Mouse (Mus musculus): ENCODE data around the gene Mettl2. TPM values are rescaled to one million over a fixed set of nuclear protein-coding genes. Genes with fewer than 3 reads are reported as not detected.

The Mettl2 gene
- polyA plus RNA-seq, 1 experiment from 2014 or later = 32.9 TPM

DNA sequence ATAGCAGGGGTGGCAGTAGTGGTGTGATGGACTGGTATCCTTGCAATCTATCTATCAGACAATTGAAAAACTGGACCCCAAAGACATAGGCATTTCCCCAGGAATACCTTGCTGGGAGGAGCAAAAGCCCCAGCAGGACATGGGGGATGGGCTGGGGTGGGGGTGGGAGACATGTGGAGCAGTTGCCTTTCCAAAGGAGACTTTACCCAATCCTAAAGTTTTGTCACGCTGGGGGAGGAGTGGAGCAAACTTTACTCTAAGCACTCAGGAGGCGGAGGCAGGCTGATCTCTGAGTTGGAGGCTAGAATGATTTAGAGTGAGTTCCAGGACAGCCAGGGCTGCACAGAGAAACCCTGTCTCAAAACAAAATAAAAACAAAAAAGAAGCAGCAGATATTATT is 35.2 kb downstream of the Mettl2 start:
- Histone ChIP-seq H3K9me3 (ENCODE audit: control insufficient read depth, low read length) (peaks cover 18% of the 10 kb centered on the region), H3K27me3 (ENCODE audit: control insufficient read depth, insufficient read depth, low read depth, low read length) (no peaks in the 10 kb centered on the region), H3K4me3 (ENCODE audit: low read length) (no peak overlapping the region), H3K27ac (ENCODE audit: low read length) (no peak overlapping the region), H3K9ac (ENCODE audit: low read length) (no peak overlapping the region), H3K36me3 (ENCODE audit: control insufficient read depth, insufficient read depth, low read length) (no peaks in the 10 kb centered on the region), H3K4me2 (ENCODE audit: low read depth, low read length) (no peak overlapping the region), H3K4me1 (replicated peaks; ENCODE audit: control insufficient read depth, insufficient read depth, low read length) (no peaks in the 10 kb centered on the region)
- WGBS = 83% methylated on average over 2 of the region's 2 CpGs
- ATAC-seq (ENCODE audit: low read depth) = no peak

DNA sequence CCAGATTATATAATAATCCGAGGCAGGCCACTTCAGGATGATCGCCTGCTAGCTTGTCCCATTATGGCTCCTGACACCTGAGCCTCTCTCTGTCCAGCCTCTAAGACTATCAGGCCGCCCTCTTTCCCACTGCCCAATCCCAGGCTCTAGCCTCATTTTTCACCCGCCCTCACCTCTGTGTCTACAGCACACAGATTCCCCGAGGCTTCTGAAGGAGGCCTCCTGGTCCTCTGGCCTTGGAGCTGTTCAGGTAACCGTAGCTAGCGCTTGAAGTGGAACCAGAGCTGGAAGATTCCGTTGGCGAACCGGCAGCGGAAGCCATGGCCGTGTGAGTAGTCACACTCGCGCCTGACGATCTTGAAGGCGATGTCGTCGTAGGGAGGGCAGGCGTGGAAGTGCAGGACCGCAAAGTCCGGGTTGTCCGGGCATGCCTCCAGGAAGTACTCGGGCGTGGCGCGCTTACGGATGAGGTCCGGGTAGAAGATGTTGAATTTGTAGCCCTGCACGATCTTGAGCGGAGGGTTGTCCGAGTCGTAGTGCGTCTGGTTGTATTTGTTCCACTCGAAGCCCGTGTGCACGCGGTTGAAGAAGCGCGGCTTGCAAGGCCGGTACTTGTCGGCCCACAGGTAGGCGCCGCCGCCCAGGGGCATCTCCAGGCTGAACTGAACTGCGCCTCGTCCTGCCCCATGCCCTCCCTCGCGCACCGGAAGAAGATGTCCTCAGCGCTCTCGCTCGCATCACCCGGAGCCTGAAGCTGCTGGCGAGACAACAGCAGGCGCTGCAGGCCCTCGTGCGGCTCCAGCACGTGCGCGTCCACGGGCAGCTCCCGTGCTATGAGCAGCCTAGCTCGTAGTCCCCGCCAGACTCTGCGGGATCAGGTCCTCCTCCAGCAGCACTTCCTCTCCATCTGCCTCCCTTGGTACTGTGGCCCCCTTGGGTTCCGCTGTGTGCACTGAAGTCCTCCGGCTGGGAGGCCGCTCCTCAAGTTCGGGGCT is 38.6 kb downstream of the Mettl2 start:
- ATAC-seq (ENCODE audit: low read depth) = no peak
- 78% methylated on average over 69 of the region's 69 CpGs for WGBS
- Histone ChIP-seq H3K9ac (ENCODE audit: low read length) (no peak overlapping the region), H3K27me3 (ENCODE audit: control insufficient read depth, insufficient read depth, low read depth, low read length) (no peaks in the 10 kb centered on the region), H3K4me2 (ENCODE audit: low read depth, low read length) (no peak overlapping the region), H3K4me1 (replicated peaks; ENCODE audit: control insufficient read depth, insufficient read depth, low read length) (no peaks in the 10 kb centered on the region), H3K36me3 (ENCODE audit: control insufficient read depth, insufficient read depth, low read length) (no peaks in the 10 kb centered on the region), H3K4me3 (ENCODE audit: low read length) (no peak overlapping the region), H3K9me3 (ENCODE audit: control insufficient read depth, low read length) (peaks cover 18% of the 10 kb centered on the region), H3K27ac (ENCODE audit: low read length) (no peak overlapping the region)

GRCm38 (mm10) chr11:105166780-105167179 is 40.6 kb downstream of the Mettl2 start:
- 88% methylated on average over 10 of the region's 10 CpGs for WGBS
- Histone ChIP-seq H3K36me3 (ENCODE audit: control insufficient read depth, insufficient read depth, low read length) (no peaks in the 10 kb centered on the region), H3K9me3 (ENCODE audit: control insufficient read depth, low read length) (peaks cover 18% of the 10 kb centered on the region), H3K27ac (ENCODE audit: low read length) (no peak overlapping the region), H3K27me3 (ENCODE audit: control insufficient read depth, insufficient read depth, low read depth, low read length) (no peaks in the 10 kb centered on the region), H3K9ac (ENCODE audit: low read length) (no peak overlapping the region), H3K4me1 (replicated peaks; ENCODE audit: control insufficient read depth, insufficient read depth, low read length) (no peaks in the 10 kb centered on the region), H3K4me3 (ENCODE audit: low read length) (no peak overlapping the region), H3K4me2 (ENCODE audit: low read depth, low read length) (no peak overlapping the region)
- ATAC-seq (ENCODE audit: low read depth) = no peak

- H3K4me3 ChIP-seq (ENCODE audit: low read length) = peak within 1 kb of the TSS; percentile 79
- H3K4me1 ChIP-seq (replicated peaks; ENCODE audit: control insufficient read depth, insufficient read depth, low read length) = peaks cover 15% of the 10 kb centered on the region
- H3K9ac ChIP-seq (ENCODE audit: low read length) = no peak within 1 kb of the TSS
- H3K9me3 ChIP-seq (ENCODE audit: control insufficient read depth, low read length) = no peaks in the 10 kb centered on the region
- H3K4me2 ChIP-seq (ENCODE audit: low read depth, low read length) = peak within 1 kb of the TSS; percentile 90
- no peak for ATAC-seq (ENCODE audit: low read depth)
- peaks cover 8% of the 10 kb centered on the region for H3K36me3 ChIP-seq (ENCODE audit: control insufficient read depth, insufficient read depth, low read length)
- H3K27me3 ChIP-seq (ENCODE audit: control insufficient read depth, insufficient read depth, low read depth, low read length) = no peaks in the 10 kb centered on the region
- peak within 1 kb of the TSS; percentile 97 for H3K27ac ChIP-seq (ENCODE audit: low read length)
- 46% methylated on average over 2 of the region's 2 CpGs for WGBS
These were observed 52.3 kb downstream of the Mettl2 start, which contains the start of gene Tlk2 for GRCm38 (mm10) chr11:105178516-105178915. TSS of gene Tlk2 (plus strand) at chr11:105178807.

- Histone ChIP-seq H3K4me3 (ENCODE audit: low read length) (peak overlapping the region; percentile 79), H3K9me3 (ENCODE audit: control insufficient read depth, low read length) (no peaks in the 10 kb centered on the region), H3K36me3 (ENCODE audit: control insufficient read depth, insufficient read depth, low read length) (peaks cover 12% of the 10 kb centered on the region), H3K4me2 (ENCODE audit: low read depth, low read length) (peak overlapping the region; percentile 90), H3K9ac (ENCODE audit: low read length) (peak overlapping the region; percentile 94), H3K27ac (ENCODE audit: low read length) (peak overlapping the region; percentile 97), H3K27me3 (ENCODE audit: control insufficient read depth, insufficient read depth, low read depth, low read length) (no peaks in the 10 kb centered on the region), H3K4me1 (replicated peaks; ENCODE audit: control insufficient read depth, insufficient read depth, low read length) (peaks cover 15% of the 10 kb centered on the region)
- 56% methylated on average over 4 of the region's 4 CpGs for WGBS
- ATAC-seq (ENCODE audit: low read depth) = no peak
These were observed 53.3 kb downstream of the Mettl2 start for GRCm38 (mm10) chr11:105179523-105179922.

- peaks cover 16% of the 10 kb centered on the region for H3K36me3 ChIP-seq (ENCODE audit: control insufficient read depth, insufficient read depth, low read length)
- peak; percentile 17 for ATAC-seq (ENCODE audit: low read depth)
- peak overlapping the region; percentile 97 for H3K27ac ChIP-seq (ENCODE audit: low read length)
- peak overlapping the region; percentile 94 for H3K9ac ChIP-seq (ENCODE audit: low read length)
- peak overlapping the region; percentile 79 for H3K4me3 ChIP-seq (ENCODE audit: low read length)
- H3K9me3 ChIP-seq (ENCODE audit: control insufficient read depth, low read length) = no peaks in the 10 kb centered on the region
- H3K27me3 ChIP-seq (ENCODE audit: control insufficient read depth, insufficient read depth, low read depth, low read length) = no peaks in the 10 kb centered on the region
- H3K4me1 ChIP-seq (replicated peaks; ENCODE audit: control insufficient read depth, insufficient read depth, low read length) = peaks cover 15% of the 10 kb centered on the region
- peak overlapping the region; percentile 90 for H3K4me2 ChIP-seq (ENCODE audit: low read depth, low read length)
- under 1% methylated on average over 33 of the region's 35 CpGs for WGBS
These were observed 54.4 kb downstream of the Mettl2 start for GRCm38 (mm10) chr11:105180471-105181091.

DNA sequence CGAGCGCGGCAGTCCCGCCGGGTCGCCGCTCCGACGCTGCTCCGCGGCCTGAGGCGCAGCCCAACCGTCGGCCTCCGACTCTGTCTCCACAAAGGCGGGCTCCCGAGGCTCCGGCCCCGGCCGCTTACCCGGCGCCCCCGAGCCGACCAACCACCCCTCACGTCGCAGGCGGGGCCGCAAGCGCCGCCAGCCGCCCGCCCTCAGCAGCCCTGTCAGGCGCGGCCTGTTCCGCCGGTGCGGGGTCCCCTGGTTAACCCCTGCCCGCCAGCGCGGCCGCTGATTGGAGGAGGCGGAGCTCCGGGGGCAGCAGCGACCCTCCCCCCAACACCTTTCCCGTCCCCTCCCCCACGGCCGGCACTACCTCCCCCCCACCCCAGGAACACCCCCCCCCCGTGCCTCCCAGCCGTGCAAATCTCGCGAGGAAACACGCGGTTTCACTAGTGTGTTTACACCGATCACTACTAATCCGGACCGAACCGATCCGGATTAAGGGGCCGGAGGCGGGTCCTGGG is 55.0 kb downstream of the Mettl2 start:
- 0% methylated on average over 46 of the region's 60 CpGs for WGBS
- ATAC-seq (ENCODE audit: low read depth) = peak; percentile 98
- H3K36me3 ChIP-seq (ENCODE audit: control insufficient read depth, insufficient read depth, low read length) = peaks cover 16% of the 10 kb centered on the region

GRCm38 (mm10) chr11:105181689-105182460 is 55.6 kb downstream of the Mettl2 start:
- Histone ChIP-seq H3K4me2 (ENCODE audit: low read depth, low read length) (peak overlapping the region; percentile 52), H3K27me3 (ENCODE audit: control insufficient read depth, insufficient read depth, low read depth, low read length) (no peaks in the 10 kb centered on the region), H3K4me3 (ENCODE audit: low read length) (peak overlapping the region; percentile 79), H3K4me1 (replicated peaks; ENCODE audit: control insufficient read depth, insufficient read depth, low read length) (peaks cover 15% of the 10 kb centered on the region), H3K9me3 (ENCODE audit: control insufficient read depth, low read length) (no peaks in the 10 kb centered on the region), H3K27ac (ENCODE audit: low read length) (peak overlapping the region; percentile 91), H3K36me3 (ENCODE audit: control insufficient read depth, insufficient read depth, low read length) (peaks cover 16% of the 10 kb centered on the region), H3K9ac (ENCODE audit: low read length) (peak overlapping the region; percentile 94)
- ATAC-seq (ENCODE audit: low read depth) = peak; percentile 55
- 3% methylated on average over 81 of the region's 89 CpGs for WGBS

More for the DNA sequence above, 55.0 kb downstream of the Mettl2 start:
- H3K9me3 ChIP-seq (ENCODE audit: control insufficient read depth, low read length) = no peaks in the 10 kb centered on the region
- peak overlapping the region; percentile 90 for H3K4me2 ChIP-seq (ENCODE audit: low read depth, low read length)
- H3K4me1 ChIP-seq (replicated peaks; ENCODE audit: control insufficient read depth, insufficient read depth, low read length) = peaks cover 15% of the 10 kb centered on the region
- no peaks in the 10 kb centered on the region for H3K27me3 ChIP-seq (ENCODE audit: control insufficient read depth, insufficient read depth, low read depth, low read length)
- peak overlapping the region; percentile 79 for H3K4me3 ChIP-seq (ENCODE audit: low read length)
- H3K27ac ChIP-seq (ENCODE audit: low read length) = peak overlapping the region; percentile 97
- H3K9ac ChIP-seq (ENCODE audit: low read length) = peak overlapping the region; percentile 94
